Mouse (Mus musculus) ES-E14 (cell line): Measurements from ENCODE around the gene Kat6b.

Experiments used
- CHD2 ChIP-seq: IDR thresholded peaks from 2 replicates; pipeline ENCODE4 v1.6.1; 2014; ENCODE audit warnings: mild to moderate bottlenecking, low read depth, low read length, inconsistent platforms
- HCFC1 ChIP-seq: IDR thresholded peaks from 2 replicates; pipeline ENCODE4 v1.6.1; 2012; ENCODE audit warnings: low read length, inconsistent platforms, borderline replicate concordance; ENCODE audit not compliant: insufficient read depth
- MAFK ChIP-seq: IDR thresholded peaks from 2 replicates; pipeline ENCODE4 v1.6.1; 2014; ENCODE audit warnings: mild to moderate bottlenecking, low read depth, low read length, inconsistent platforms; ENCODE audit not compliant: insufficient read depth
- ZC3H11A ChIP-seq: IDR thresholded peaks from 2 replicates; pipeline ENCODE4 v1.6.1; 2012; ENCODE audit warnings: low read depth, mild to moderate bottlenecking, inconsistent platforms, low read length, borderline replicate concordance
- ZNF384 ChIP-seq: IDR thresholded peaks from 2 replicates; pipeline ENCODE4 v1.6.1; 2012; ENCODE audit warnings: low read depth, low read length, inconsistent platforms

GRCm38 (mm10) chr14:21583868-21584267 lies 102.6 kb downstream of the Kat6b start:
- TF ChIP-seq HCFC1 (no peak), ZNF384 (no peak), CHD2 (no peak), MAFK (no peak), ZC3H11A (no peak)
